Mouse (Mus musculus) left cerebral cortex, postnatal 25 days (tissue): ENCODE data around the gene Tenm4. TPM values are rescaled to one million over a fixed set of nuclear protein-coding genes. Genes with fewer than 3 reads are reported as not detected.
A peak's percentile ranks its signal among the peaks of the same experiment; 100 is the strongest.

ENCODE experiments used
- DNase-seq, 2 experiments: peaks; one replicate each; pipeline ENCODE4 v3.0.0; 2022; ENCODE audit warnings: low spot score in 2 of 2, mixed read lengths in 1 of 2
- intact Hi-C: fragments of 180-260 bp; cut with DNase I; formaldehyde crosslinking; loops from one replicate; pipeline ENCODE4 v1.15.1; 2025
- total RNA-seq, 2 experiments: library from RNA; stranded (reverse); gene quantifications; 2 replicates each; pipeline ENCODE4 v1.2.3; 2021

Gene Tenm4
- total RNA-seq, 2 experiments from 2014 or later, result 134 to 162 TPM

GRCm38 (mm10) chr7:96647657-96648056, 476.6 kb downstream of the Tenm4 start:
- intact Hi-C loops, result no loop called here
- DNase-seq, result no peak

- intact Hi-C loops, result no loop called here
- DNase-seq, result no peak
Observed at GRCm38 (mm10) chr7:96648606-96649005, 477.6 kb downstream of the Tenm4 start.

- no peak for DNase-seq
- intact Hi-C loops, result no loop called here
Observed at GRCm38 (mm10) chr7:96649171-96649570, 478.1 kb downstream of the Tenm4 start.

- DNase-seq, result no peak
- intact Hi-C loops, result loop anchor here (2.0 to 10.0 kb wide), 2 partner anchors 76 to 436 kb away; no protein-coding TSS in a partner anchor
Observed at GRCm38 (mm10) chr7:96650435-96650834, 479.4 kb downstream of the Tenm4 start.

GRCm38 (mm10) chr7:96651055-96651454, 480.0 kb downstream of the Tenm4 start:
- DNase-seq, result peak; percentile 30 to 57
- intact Hi-C loops, result loop anchor here (2.0 to 10.0 kb wide), 2 partner anchors 76 to 436 kb away; no protein-coding TSS in a partner anchor

- peak; percentile 42 to 83 for DNase-seq
- intact Hi-C loops, result loop anchor here (1.0 to 10.0 kb wide), 3 partner anchors 29 to 437 kb away; no protein-coding TSS in a partner anchor
Observed at GRCm38 (mm10) chr7:96651626-96652341, 480.7 kb downstream of the Tenm4 start.

GRCm38 (mm10) chr7:96652844-96653243, 481.8 kb downstream of the Tenm4 start:
- intact Hi-C loops, result loop anchor here (1.0 to 10.0 kb wide), 2 partner anchors 27 to 438 kb away; no protein-coding TSS in a partner anchor
- DNase-seq, result no peak

- intact Hi-C loops, result loop anchor here (10.0 kb wide), 1 partner anchor 439 kb away; no protein-coding TSS in a partner anchor
- no peak for DNase-seq
Observed at GRCm38 (mm10) chr7:96654206-96654605, 483.2 kb downstream of the Tenm4 start.

- intact Hi-C loops, result loop anchor here (10.0 kb wide), 1 partner anchor 440 kb away; no protein-coding TSS in a partner anchor
- no peak for DNase-seq
Observed at GRCm38 (mm10) chr7:96655096-96655716, 484.2 kb downstream of the Tenm4 start.

- DNase-seq, result no peak
- intact Hi-C loops, result loop anchor here (10.0 kb wide), 1 partner anchor 442 kb away; no protein-coding TSS in a partner anchor
Observed at GRCm38 (mm10) chr7:96657101-96657830, 486.2 kb downstream of the Tenm4 start.

- intact Hi-C loops, result loop anchor here (10.0 kb wide), 1 partner anchor 443 kb away; no protein-coding TSS in a partner anchor
- no peak for DNase-seq
Observed at GRCm38 (mm10) chr7:96657857-96658580, 487.0 kb downstream of the Tenm4 start.

- no peak for DNase-seq
- intact Hi-C loops, result no loop called here
Observed at GRCm38 (mm10) chr7:96660907-96661306, 489.9 kb downstream of the Tenm4 start.

GRCm38 (mm10) chr7:96661352-96662169, 490.5 kb downstream of the Tenm4 start:
- intact Hi-C loops, result no loop called here
- DNase-seq, result no peak

- DNase-seq, result no peak
- intact Hi-C loops, result no loop called here
Observed at GRCm38 (mm10) chr7:96663336-96663735, 492.3 kb downstream of the Tenm4 start.

GRCm38 (mm10) chr7:96666366-96666896, 495.4 kb downstream of the Tenm4 start:
- DNase-seq, result peak in 1 of 2 experiments; percentile 38
- intact Hi-C loops, result no loop called here

- DNase-seq, result no peak
- intact Hi-C loops, result no loop called here
Observed at GRCm38 (mm10) chr7:96667688-96668087, 496.6 kb downstream of the Tenm4 start.

GRCm38 (mm10) chr7:96670095-96670494, 499.0 kb downstream of the Tenm4 start:
- intact Hi-C loops, result no loop called here
- DNase-seq, result peak in 1 of 2 experiments; percentile 39

- intact Hi-C loops, result no loop called here
- DNase-seq, result no peak
Observed at GRCm38 (mm10) chr7:96672322-96672914, 501.4 kb downstream of the Tenm4 start.
